Mouse (Mus musculus) spleen, adult 2 months (tissue): ENCODE measurements around the gene Fcgrt. TPM values are rescaled to one million over a fixed set of nuclear protein-coding genes. Genes with fewer than 3 reads are reported as not detected.
A peak's percentile ranks its signal among the peaks of the same experiment; 100 is the strongest.
"Not testable (repeated sequence)": the region's sequence is repeated elsewhere in the genome, so short reads cannot be mapped to it uniquely, and the experiment has no call there.

ENCODE experiments used
- DNase-seq, 2 experiments: peaks; one replicate each; pipeline versions ENCODE4 v3.0.0 to v3.0.0-alpha.2; 2012 to 2021; ENCODE audit warnings: low spot score in 2 of 2, low read depth in 1 of 2
- H3K27ac ChIP-seq: fragments of 200-500 bp; 2 replicates; pipeline ENCODE4 v1.5.1; 2012; ENCODE audit warnings: low read length, inconsistent platforms; ENCODE audit not compliant: insufficient read depth
- H3K27me3 ChIP-seq: fragments of 200-500 bp; 2 replicates; pipeline ENCODE4 v1.6.1; 2012; ENCODE audit warnings: mild to moderate bottlenecking, moderate library complexity, low read length, inconsistent platforms; ENCODE audit not compliant: control insufficient read depth, insufficient read depth
- H3K36me3 ChIP-seq: fragments of 200-500 bp; 2 replicates; pipeline ENCODE4 v1.6.1; 2012; ENCODE audit warnings: mild to moderate bottlenecking, low read length, inconsistent platforms; ENCODE audit not compliant: control insufficient read depth, insufficient read depth
- H3K4me1 ChIP-seq: fragments of 200-500 bp; 2 replicates; pipeline ENCODE4 v1.6.1; 2011; ENCODE audit warnings: inconsistent platforms; ENCODE audit not compliant: control insufficient read depth, insufficient read depth, insufficient read length
- H3K4me3 ChIP-seq: fragments of 200-500 bp; 2 replicates; pipeline ENCODE4 v1.5.1; 2011; ENCODE audit warnings: mild to moderate bottlenecking, inconsistent platforms; ENCODE audit not compliant: insufficient read depth, insufficient read length; ENCODE audit errors: extremely low read depth
- CTCF ChIP-seq: fragments of 200-500 bp; IDR thresholded peaks from 2 replicates; pipeline ENCODE4 v1.5.1; 2011; ENCODE audit warnings: mild to moderate bottlenecking, inconsistent platforms; ENCODE audit not compliant: insufficient read depth, insufficient read length, insufficient replicate concordance; ENCODE audit errors: extremely low read depth
- POLR2A ChIP-seq: fragments of 200-500 bp; IDR thresholded peaks from 2 replicates; pipeline ENCODE4 v1.6.1; 2011; ENCODE audit warnings: low read depth, low read length, inconsistent platforms
- WGBS: fragments of 180-500 bp; shearing (Covaris S2); methylation state at CpG from one replicate; pipeline ENCODE4 v1.1.7; 2018; 5-methylcytosine and 5-hydroxymethylcytosine counted together
- polyA plus RNA-seq: library from polyadenylated mRNA; depleted of rRNA; stranded (reverse); fragments of >200 nt; gene quantifications from 2 replicates; pipeline ENCODE4 v1.2.3, GENCODE M21; 2012; rRNA removed

Gene Fcgrt
- polyA plus RNA-seq, result 64.4 and 75.4 TPM in 2 replicates

DNA sequence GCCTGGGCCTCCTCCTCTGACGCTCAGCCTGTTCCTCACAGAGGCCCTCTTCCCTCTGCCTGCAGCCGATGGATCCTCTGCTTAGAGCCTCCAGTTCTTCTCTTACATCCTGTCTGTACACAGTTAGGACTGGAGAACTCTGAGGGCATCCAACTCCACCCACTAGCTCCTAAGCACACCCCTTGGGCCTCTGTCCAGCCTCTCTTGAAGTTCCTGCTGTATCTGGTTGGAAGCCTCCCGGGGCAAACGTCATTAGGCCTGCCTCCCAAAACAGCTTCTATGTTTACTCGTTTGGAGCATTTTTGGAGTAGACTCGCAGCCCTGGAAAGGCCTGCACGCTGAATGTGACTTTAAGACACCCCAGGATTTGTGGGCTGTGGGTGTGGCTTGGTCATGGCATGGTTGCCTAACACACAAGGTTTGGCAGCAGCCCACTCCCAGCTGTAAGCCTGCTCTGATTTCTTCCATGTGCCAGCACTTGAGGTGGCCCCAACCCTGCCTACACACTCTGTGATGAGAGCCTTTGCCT, at the start of gene Fcgrt:
Fcgrt (minus strand) TSS at position 200 of the 529 bp plus-strand sequence.
- peak within 1 kb of the TSS; percentile 73 for H3K27ac ChIP-seq
- peaks cover 5% of the 10 kb centered on the region for H3K4me1 ChIP-seq
- no peak for TF ChIP-seq CTCF
- 0 out of 2 replicates have a peak, but pooled peaks have one; percentile 5 for TF ChIP-seq POLR2A
- H3K4me3 ChIP-seq, result peak within 1 kb of the TSS; percentile 49; the same call in 1 of the 2 replicates
- no peaks in the 10 kb centered on the region for H3K36me3 ChIP-seq
- DNase-seq, result no peak
- 45% methylated on average over 7 of the region's 7 CpGs for WGBS
- no peaks in the 10 kb centered on the region for H3K27me3 ChIP-seq

- WGBS, result 84% methylated on average over 2 of the region's 2 CpGs
- not testable (repeated sequence) for H3K27me3 ChIP-seq, H3K4me1 ChIP-seq, H3K36me3 ChIP-seq, H3K27ac ChIP-seq, H3K4me3 ChIP-seq, DNase-seq
Observed at GRCm38 (mm10) chr7:45153052-45153451, 49.4 kb upstream of the Fcgrt start.

GRCm38 (mm10) chr7:45151303-45151702, 47.7 kb upstream of the Fcgrt start:
- no peak overlapping the region for H3K27ac ChIP-seq
- no peak for DNase-seq

DNA sequence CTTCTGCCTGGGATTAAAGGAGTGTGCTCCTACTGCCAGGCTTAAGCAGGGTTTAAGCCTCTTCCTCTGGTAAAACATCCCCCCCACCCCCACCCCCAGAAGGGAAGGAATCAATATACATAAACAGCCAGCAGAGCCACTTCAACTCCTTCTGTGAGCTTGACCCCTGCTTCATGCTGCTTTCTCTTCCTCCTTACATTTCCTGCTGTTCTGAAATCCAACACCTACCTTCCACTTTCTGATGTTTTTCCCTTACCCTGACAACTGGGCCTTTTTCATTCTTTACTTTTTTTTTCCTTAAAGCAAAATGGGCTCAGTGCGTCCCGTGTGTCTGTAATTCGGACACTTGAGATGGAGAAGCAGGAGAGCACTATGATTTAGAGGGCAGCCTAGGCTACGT, 46.7 kb upstream of the Fcgrt start:
- Histone ChIP-seq H3K36me3 (peaks cover 17% of the 10 kb centered on the region), H3K27me3 (no peaks in the 10 kb centered on the region), H3K27ac (peak overlapping the region; percentile 25), H3K4me1 (no peaks in the 10 kb centered on the region; the same call in 1 of the 2 replicates), H3K4me3 (no peak overlapping the region)
- DNase-seq, result no peak
- TF ChIP-seq POLR2A (no peak), CTCF (no peak)
- 77% methylated on average over 4 of the region's 4 CpGs for WGBS

More at GRCm38 (mm10) chr7:45151303-45151702, 47.7 kb upstream of the Fcgrt start:
- H3K27me3 ChIP-seq, result no peaks in the 10 kb centered on the region
- H3K4me1 ChIP-seq, result no peaks in the 10 kb centered on the region; the same call in 1 of the 2 replicates
- H3K36me3 ChIP-seq, result peaks cover 12% of the 10 kb centered on the region
- TF ChIP-seq CTCF, result no peak
- TF ChIP-seq POLR2A, result no peak
- WGBS, result 77% methylated on average over 11 of the region's 11 CpGs
- no peak overlapping the region for H3K4me3 ChIP-seq

- no peaks in the 10 kb centered on the region for H3K4me1 ChIP-seq
- WGBS, result 90% methylated on average over 6 of the region's 6 CpGs
- peak overlapping the region; percentile 15; the same call in 1 of the 2 replicates for H3K27ac ChIP-seq
- H3K4me3 ChIP-seq, result no peak overlapping the region
- no peak for DNase-seq
- TF ChIP-seq CTCF (no peak), POLR2A (no peak)
- H3K36me3 ChIP-seq, result peaks cover 19% of the 10 kb centered on the region
- no peaks in the 10 kb centered on the region for H3K27me3 ChIP-seq
Observed at GRCm38 (mm10) chr7:45149545-45149944, 45.9 kb upstream of the Fcgrt start.

GRCm38 (mm10) chr7:45148534-45149098, 45.0 kb upstream of the Fcgrt start:
- peaks cover 25% of the 10 kb centered on the region for H3K36me3 ChIP-seq
- peak overlapping the region; percentile 3; the same call in 1 of the 2 replicates for H3K27ac ChIP-seq
- 83% methylated on average over 4 of the region's 4 CpGs for WGBS

DNA sequence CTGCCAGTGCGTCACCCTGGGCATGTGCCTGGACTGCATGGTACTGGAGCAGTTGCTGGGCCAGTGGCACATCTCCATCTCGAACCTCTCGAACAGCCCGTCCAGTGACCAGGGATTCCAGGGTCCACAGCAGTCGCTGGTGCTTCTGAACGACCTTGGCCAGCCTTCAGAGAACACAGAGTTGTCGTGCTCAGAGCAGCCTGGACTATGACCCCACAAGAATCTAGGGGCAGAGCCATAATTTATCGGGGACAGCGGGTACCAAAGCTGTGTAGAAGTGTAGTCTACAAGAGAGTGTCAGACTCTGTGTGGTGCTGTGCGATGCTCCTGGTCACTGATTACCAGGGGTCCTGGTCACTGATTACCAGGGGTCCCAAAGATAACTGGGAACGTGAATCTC, 44.2 kb upstream of the Fcgrt start:
- Histone ChIP-seq H3K27ac (no peak overlapping the region), H3K4me1 (no peaks in the 10 kb centered on the region), H3K27me3 (no peaks in the 10 kb centered on the region), H3K36me3 (peaks cover 28% of the 10 kb centered on the region), H3K4me3 (no peak overlapping the region)
- WGBS, result 95% methylated on average over 11 of the region's 11 CpGs
- DNase-seq, result no peak
- TF ChIP-seq CTCF (no peak), POLR2A (no peak)

More at GRCm38 (mm10) chr7:45148534-45149098, 45.0 kb upstream of the Fcgrt start:
- Histone ChIP-seq H3K27me3 (no peaks in the 10 kb centered on the region), H3K4me3 (no peak overlapping the region), H3K4me1 (no peaks in the 10 kb centered on the region)
- DNase-seq, result no peak
- TF ChIP-seq CTCF (no peak), POLR2A (no peak)
